ENCODE assay signal across 29 mouse cellular contexts in the genomic region with DNA sequence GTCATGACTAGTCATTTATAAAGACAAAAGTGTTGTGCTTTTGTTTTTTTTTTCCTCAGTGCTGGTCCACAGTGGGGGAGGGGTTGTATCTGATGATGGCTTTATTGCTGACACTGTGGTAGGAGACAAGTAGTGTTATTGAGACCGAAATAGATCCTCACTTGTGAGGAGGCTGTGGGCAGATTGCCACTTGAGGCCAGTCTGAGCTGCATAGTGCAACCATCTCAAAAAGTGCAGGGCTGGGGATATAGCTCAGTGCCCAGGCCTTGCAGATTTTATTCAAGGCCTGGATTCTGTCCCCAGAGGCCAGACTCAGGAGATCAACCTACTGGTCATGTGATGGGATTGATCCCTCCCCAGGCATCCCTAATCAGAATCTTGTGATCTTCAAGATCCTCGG. TPM values are rescaled to one million over a fixed set of nuclear protein-coding genes. Genes with fewer than 3 reads are reported as not detected.
DNase-seq lines count a peak whose midpoint lies in the region; ATAC-seq and TF ChIP-seq lines count a peak whose summit lies in the region.
"Had no signal": no experiment of that assay in that cellular context is flagged by ENCODE, and none has a peak within 500 bp of the region (broad histone marks: within the 10 kb centered on the region; RNA-seq: fewer than 3 reads in every experiment).

No protein-coding gene starts in this region.

- 56% methylated on average over 2 of the region's 2 CpGs for WGBS in heart, embryonic 12.5 days
- WGBS in liver, embryonic 11.5 days = 76% methylated on average over 2 of the region's 2 CpGs
- WGBS in liver, embryonic 12.5 days (ENCODE audit: insufficient replicate concordance) = 79% methylated on average over 2 of the region's 2 CpGs
- WGBS in liver, postnatal 0 days (ENCODE audit: insufficient replicate concordance) = 71% methylated on average over 2 of the region's 2 CpGs

- TF ChIP-seq EP300 in liver, postnatal 0 days (IDR thresholded peaks at IDR 0.05; ENCODE audit: low read depth) = no peak

- H3K4me3 ChIP-seq in heart, embryonic 12.5 days = no peak overlapping the region
- H3K4me3 ChIP-seq in liver, embryonic 11.5 days (ENCODE audit: low read depth, low read length) = no peak overlapping the region
- H3K4me3 ChIP-seq in liver, embryonic 12.5 days = no peak overlapping the region
- H3K4me3 ChIP-seq in liver, postnatal 0 days (ENCODE audit: low read depth, low read length) = no peak overlapping the region
- H3K4me3 ChIP-seq: gastrocnemius, adult 2 months; kidney, embryonic 15.5 days; left cerebral cortex, adult 2 months; limb, embryonic 13.5 days; midbrain, embryonic 15.5 days; neural tube, embryonic 15.5 days; stomach, embryonic 15.5 days had no signal

- no peaks in the 10 kb centered on the region for H3K27me3 ChIP-seq in heart, embryonic 12.5 days (replicated peaks)
- H3K27me3 ChIP-seq in liver, embryonic 11.5 days (replicated peaks; ENCODE audit: control insufficient read depth, insufficient read depth, low read length) = no peaks in the 10 kb centered on the region
- H3K27me3 ChIP-seq in liver, embryonic 12.5 days (replicated peaks) = no peaks in the 10 kb centered on the region
- no peaks in the 10 kb centered on the region for H3K27me3 ChIP-seq in liver, postnatal 0 days (ENCODE audit: insufficient read depth, low read length)
- H3K27me3 ChIP-seq: kidney, embryonic 15.5 days; limb, embryonic 13.5 days; midbrain, embryonic 15.5 days; neural tube, embryonic 15.5 days; stomach, embryonic 15.5 days had no signal

- peaks cover 59% of the 10 kb centered on the region for H3K36me3 ChIP-seq in heart, embryonic 12.5 days
- peaks cover 58% of the 10 kb centered on the region for H3K36me3 ChIP-seq in liver, embryonic 11.5 days (ENCODE audit: control insufficient read depth, insufficient read depth, low read length)
- H3K36me3 ChIP-seq in liver, embryonic 12.5 days = peaks cover 95% of the 10 kb centered on the region
- H3K36me3 ChIP-seq in liver, postnatal 0 days (replicated peaks; ENCODE audit: insufficient read depth, low read length) = peaks cover 52% of the 10 kb centered on the region

- 0 out of 2 replicates have a peak overlapping the region, but pooled peaks have one; percentile 7 for H3K4me2 ChIP-seq in heart, embryonic 12.5 days
- H3K4me2 ChIP-seq in liver, embryonic 11.5 days = no peak overlapping the region
- peak overlapping the region; percentile 24 for H3K4me2 ChIP-seq in liver, embryonic 12.5 days
- no peak overlapping the region for H3K4me2 ChIP-seq in liver, postnatal 0 days (ENCODE audit: low read depth, low read length)
- H3K4me2 ChIP-seq: kidney, embryonic 15.5 days; limb, embryonic 13.5 days; midbrain, embryonic 15.5 days; neural tube, embryonic 15.5 days; stomach, embryonic 15.5 days had no signal

- TF ChIP-seq CTCF in liver, postnatal 0 days (IDR thresholded peaks at IDR 0.05; ENCODE audit: low read depth) = no peak

- 0 out of 2 replicates have a peak, but pooled peaks have one; percentile 20 for ATAC-seq in heart, embryonic 12.5 days (ENCODE audit: insufficient number of reproducible peaks, low FRiP score)
- ATAC-seq in liver, embryonic 11.5 days (replicated peaks; ENCODE audit: low FRiP score) = no peak
- no peak for ATAC-seq in liver, embryonic 12.5 days
- ATAC-seq in liver, postnatal 0 days = no peak
- ATAC-seq: CD4-positive, CD25-positive, alpha-beta regulatory T cell, adult 4 months; forebrain, embryonic 14.5 days; hindbrain, embryonic 16.5 days; midbrain, embryonic 15.5 days had no signal

- peaks cover 33% of the 10 kb centered on the region for H3K4me1 ChIP-seq in heart, embryonic 12.5 days (replicated peaks)
- peaks cover 27% of the 10 kb centered on the region for H3K4me1 ChIP-seq in liver, embryonic 11.5 days (replicated peaks; ENCODE audit: control insufficient read depth, insufficient read depth, low read length)
- H3K4me1 ChIP-seq in liver, embryonic 12.5 days = peaks cover 54% of the 10 kb centered on the region
- H3K4me1 ChIP-seq in liver, postnatal 0 days (ENCODE audit: insufficient read depth) = peaks cover 25% of the 10 kb centered on the region
- H3K4me1 ChIP-seq: kidney, embryonic 15.5 days; limb, embryonic 13.5 days; midbrain, embryonic 15.5 days; neural tube, embryonic 15.5 days; stomach, embryonic 15.5 days had no signal

- peak overlapping the region; percentile 28; the same call in 1 of the 2 replicates for H3K27ac ChIP-seq in heart, embryonic 12.5 days (ENCODE audit: poor library complexity, severe bottlenecking)
- no peak overlapping the region for H3K27ac ChIP-seq in liver, embryonic 11.5 days (ENCODE audit: low read depth, low read length)
- H3K27ac ChIP-seq in liver, embryonic 12.5 days = peak overlapping the region; percentile 96
- H3K27ac ChIP-seq in liver, postnatal 0 days (ENCODE audit: low read depth) = 0 out of 2 replicates have a peak overlapping the region, but pooled peaks have one; percentile 96
- H3K27ac ChIP-seq: gastrocnemius, adult 2 months; kidney, embryonic 15.5 days; left cerebral cortex, adult 2 months; limb, embryonic 13.5 days; macrophage; midbrain, embryonic 15.5 days; neural tube, embryonic 15.5 days; stomach, embryonic 15.5 days had no signal

- intact Hi-C loops in left cerebral cortex, postnatal 14 days (cut with DNase I) = no loop called here

- no peak for DNase-seq in heart, adult 8-10 months (ENCODE audit: low spot score)
- peak; percentile 32 for DNase-seq in liver
- no peak for DNase-seq in liver, embryonic 11.5 days (ENCODE audit: low spot score)
- no peak for DNase-seq in liver, postnatal 0 days
- DNase-seq in Muller cell, postnatal 12 days (ENCODE audit: inconsistent ontology term) = no peak
- no peak for DNase-seq in left cerebral cortex, postnatal 14 days (ENCODE audit: low spot score in 2 of 2)
- DNase-seq: adrenal gland, adult 8-10 months; cerebellum, adult 11-12 months; cerebellum, postnatal 14 days; gastrocnemius, adult 2 months; heart, postnatal 10 days; kidney, adult 18-20 months; kidney, postnatal 25 days; lung, adult 2 months; lung, postnatal 10 days; retina, postnatal 1 day; right cerebral cortex, postnatal 14 days had no signal

- no peak overlapping the region for H3K9ac ChIP-seq in heart, embryonic 12.5 days
- no peak overlapping the region for H3K9ac ChIP-seq in liver, embryonic 11.5 days (ENCODE audit: low read depth, low read length)
- 0 out of 2 replicates have a peak overlapping the region, but pooled peaks have one; percentile 49 for H3K9ac ChIP-seq in liver, embryonic 12.5 days
- H3K9ac ChIP-seq in liver, postnatal 0 days (replicated peaks) = no peak overlapping the region
- H3K9ac ChIP-seq: kidney, embryonic 15.5 days; limb, embryonic 13.5 days; midbrain, embryonic 15.5 days; neural tube, embryonic 15.5 days; stomach, embryonic 15.5 days had no signal

- H3K9me3 ChIP-seq in heart, embryonic 12.5 days (replicated peaks) = no peaks in the 10 kb centered on the region
- no peaks in the 10 kb centered on the region for H3K9me3 ChIP-seq in liver, embryonic 11.5 days (ENCODE audit: control insufficient read depth, low read length)
- no peaks in the 10 kb centered on the region for H3K9me3 ChIP-seq in liver, embryonic 12.5 days (replicated peaks)
- H3K9me3 ChIP-seq in liver, postnatal 0 days (ENCODE audit: low read length) = no peaks in the 10 kb centered on the region
- H3K9me3 ChIP-seq: kidney, embryonic 15.5 days; limb, embryonic 13.5 days; midbrain, embryonic 15.5 days; neural tube, embryonic 15.5 days; stomach, embryonic 15.5 days had no signal

RNA-seq across cellular contexts. Expression of a gene that starts 9.4 kb away (rescaled TPM):
- polyA plus RNA-seq in heart, embryonic 12.5 days (2016; fragmentation: Nextera tagmentation; extraction: Ambion mirVana) = 4.4 and 5.5 TPM in 2 replicates
- under 1 TPM in 2 of 4 experiments, not detected in 2; 0.60 to 0.62 TPM for total RNA-seq in heart, adult 8-10 months (2022)
- 3.9 and 4.5 TPM in 2 replicates for polyA plus RNA-seq in liver, embryonic 11.5 days (2014; fragmentation: Nextera tagmentation; extraction: Ambion mirVana)
- 3.0 and 3.2 TPM in 2 replicates for polyA plus RNA-seq in liver, embryonic 12.5 days (2016; fragmentation: Nextera tagmentation; extraction: Ambion mirVana)
- 3.3 and 3.5 TPM in 2 replicates for polyA plus RNA-seq in liver, postnatal 0 days (2015; fragmentation: Nextera tagmentation; extraction: Ambion mirVana)
- total RNA-seq in left cerebral cortex, postnatal 14 days (2021) = 10 to 100 TPM; 27.5 to 33.9 TPM

RNA-seq across cellular contexts. Expression of a gene that starts 17.8 kb away (rescaled TPM):
- 30.3 and 31.4 TPM in 2 replicates for polyA plus RNA-seq in heart, embryonic 12.5 days (2016; fragmentation: Nextera tagmentation; extraction: Ambion mirVana)
- 10 to 100 TPM; 19.0 to 23.8 (median 20.1) TPM for total RNA-seq in heart, adult 8-10 months (2022)
- polyA plus RNA-seq in liver, embryonic 11.5 days (2014; fragmentation: Nextera tagmentation; extraction: Ambion mirVana) = 53.4 and 60.5 TPM in 2 replicates
- 31.3 and 31.8 TPM in 2 replicates for polyA plus RNA-seq in liver, embryonic 12.5 days (2016; fragmentation: Nextera tagmentation; extraction: Ambion mirVana)
- 6.4 and 7.3 TPM in 2 replicates for polyA plus RNA-seq in liver, postnatal 0 days (2015; fragmentation: Nextera tagmentation; extraction: Ambion mirVana)
- 10 to 100 TPM; 51.9 to 58.8 TPM for total RNA-seq in left cerebral cortex, postnatal 14 days (2021)

RNA-seq across cellular contexts. Expression of a gene that starts 53.9 kb away (rescaled TPM):
- 9.2 and 10.9 TPM in 2 replicates for polyA plus RNA-seq in heart, embryonic 12.5 days (2016; fragmentation: Nextera tagmentation; extraction: Ambion mirVana)
- 1 to 10 TPM; 1.8 to 6.4 (median 3.1) TPM for total RNA-seq in heart, adult 8-10 months (2022)
- 2.0 and 2.1 TPM in 2 replicates for polyA plus RNA-seq in liver, embryonic 11.5 days (2014; fragmentation: Nextera tagmentation; extraction: Ambion mirVana)
- 1.7 TPM in 2 replicates for polyA plus RNA-seq in liver, embryonic 12.5 days (2016; fragmentation: Nextera tagmentation; extraction: Ambion mirVana)
- polyA plus RNA-seq in liver, postnatal 0 days (2015; fragmentation: Nextera tagmentation; extraction: Ambion mirVana) = 3.3 and 3.7 TPM in 2 replicates
- 10 to 100 TPM; 71.7 to 76.3 TPM for total RNA-seq in left cerebral cortex, postnatal 14 days (2021)

Comparison
In these comparisons a context has a peak if more than half of its experiments do, and no peak if none do; other contexts are left out.
1. H3K4me2 ChIP-seq: peak in heart, embryonic 12.5 days (single experiment) and liver, embryonic 12.5 days (single experiment); none in liver, embryonic 11.5 days (single experiment) and liver, postnatal 0 days (single experiment).